Mouse (Mus musculus) thymus, adult 2 months (tissue): ENCODE results near the gene Gm20388.

Source experiments
- CTCF ChIP-seq: fragments of 200-500 bp; IDR thresholded peaks from 2 replicates; pipeline ENCODE4 v1.5.1; 2012; ENCODE audit warnings: mild to moderate bottlenecking, control low read depth, low read length, moderate library complexity, borderline replicate concordance; ENCODE audit not compliant: control insufficient read depth, poor library complexity, insufficient read depth; ENCODE audit errors: extremely low read depth
- POLR2A ChIP-seq: fragments of 200-500 bp; IDR thresholded peaks from 2 replicates; pipeline ENCODE4 v1.6.1; 2012; ENCODE audit warnings: mild to moderate bottlenecking, low read length, control low read depth, moderate library complexity; ENCODE audit not compliant: control insufficient read depth, poor library complexity, insufficient read depth; ENCODE audit errors: extremely low read depth

- no peak for TF ChIP-seq POLR2A
- no peak for TF ChIP-seq CTCF
Measured at GRCm38 (mm10) chr8:120797019-120797727, 886.5 kb downstream of the Gm20388 start.
